Mouse (Mus musculus) kidney, postnatal 0 days (tissue): ENCODE measurements at regions not wholly inside any gene's neighbourhood (a gene's known extent, or its start where the extent isn't known, plus 50 kb on each side); places are given as distances from the start of the nearest gene placed in this dataset.
A peak's percentile ranks its signal among the peaks of the same experiment; 100 is the strongest.

Experiments
- ATAC-seq: fragments of 200-750 bp; cut with Nextera tagmentation; replicated peaks from 2 replicates; pipeline ENCODE4 v1.8.0; 2017; ENCODE audit warnings: low read depth, moderate number of reproducible peaks, moderate TSS enrichment, moderate library complexity; ENCODE audit not compliant: low FRiP score
- DNase-seq: peaks from one replicate; pipeline ENCODE4 v3.0.0-alpha.2; 2016; ENCODE audit warnings: low spot score
- H3K27ac ChIP-seq: fragments of 300-500 bp; sonication (generic); 2 replicates; pipeline ENCODE4 v1.5.1; 2014; ENCODE audit warnings: mild to moderate bottlenecking
- H3K27me3 ChIP-seq: fragments of 300-500 bp; sonication (generic); 2 replicates; pipeline ENCODE4 v1.6.1; 2014; ENCODE audit warnings: low read length, mixed read lengths; ENCODE audit not compliant: insufficient read depth
- H3K36me3 ChIP-seq: fragments of 300-500 bp; sonication (generic); 2 replicates; pipeline ENCODE4 v1.6.1; 2014; ENCODE audit warnings: low read length, mixed read lengths; ENCODE audit not compliant: insufficient read depth
- H3K4me1 ChIP-seq: fragments of 300-500 bp; sonication (generic); replicated peaks from 2 replicates; pipeline ENCODE4 v1.6.1; 2014; ENCODE audit warnings: antibody characterized with exemption, low read length, mixed read lengths; ENCODE audit not compliant: insufficient read depth
- H3K4me2 ChIP-seq: fragments of 300-500 bp; sonication (generic); 2 replicates; pipeline ENCODE4 v1.6.1; 2014; ENCODE audit warnings: mild to moderate bottlenecking, low read length, moderate library complexity, mixed read lengths
- H3K4me3 ChIP-seq: fragments of 300-500 bp; sonication (generic); replicated peaks from 2 replicates; pipeline ENCODE4 v1.5.1; 2014; ENCODE audit warnings: low read depth, low read length
- H3K9ac ChIP-seq: fragments of 300-500 bp; sonication (generic); 2 replicates; pipeline ENCODE4 v1.6.1; 2014; ENCODE audit warnings: low read depth, low read length
- H3K9me3 ChIP-seq: fragments of 300-500 bp; sonication (generic); replicated peaks from 2 replicates; pipeline ENCODE4 v1.6.1; 2016; ENCODE audit warnings: low read length, inconsistent platforms, mixed read lengths
- CTCF ChIP-seq: IDR thresholded peaks from 2 replicates; pipeline ENCODE4 v1.5.1; 2016; ENCODE audit warnings: antibody characterized with exemption, low read depth, mild to moderate bottlenecking, moderate library complexity
- WGBS: fragments of 180-500 bp; shearing (Covaris S2); extraction: QIAGEN DNeasy Blood & Tissue Kit; methylation state at CpG from one replicate; pipeline ENCODE4 v1.1.7; 2014; 5-methylcytosine and 5-hydroxymethylcytosine counted together

- TF ChIP-seq CTCF: no peak
- H3K4me3 ChIP-seq: no peak overlapping the region
- no peaks in the 10 kb centered on the region for H3K9me3 ChIP-seq
- no peak overlapping the region for H3K4me2 ChIP-seq
- no peaks in the 10 kb centered on the region for H3K36me3 ChIP-seq
- H3K27me3 ChIP-seq: no peaks in the 10 kb centered on the region
- 79% methylated on average over 10 of the region's 10 CpGs for WGBS
- ATAC-seq (no peak), DNase-seq (no peak)
- H3K27ac ChIP-seq: no peak overlapping the region
- no peak overlapping the region for H3K9ac ChIP-seq
- H3K4me1 ChIP-seq: no peaks in the 10 kb centered on the region
Measured at GRCm38 (mm10) chr7:36308106-36308620, 389.8 kb upstream of the Tshz3 start.

GRCm38 (mm10) chr7:36277275-36277674 lies 420.6 kb upstream of the Tshz3 start:
- Histone ChIP-seq H3K4me3 (no peak overlapping the region), H3K4me2 (no peak overlapping the region), H3K27me3 (no peaks in the 10 kb centered on the region), H3K9me3 (no peaks in the 10 kb centered on the region), H3K4me1 (no peaks in the 10 kb centered on the region), H3K36me3 (no peaks in the 10 kb centered on the region), H3K27ac (no peak overlapping the region), H3K9ac (no peak overlapping the region)
- no peak for ATAC-seq
- TF ChIP-seq CTCF: no peak
- no peak for DNase-seq

GRCm38 (mm10) chr7:36268966-36269365 lies 429.0 kb upstream of the Tshz3 start:
- Histone ChIP-seq H3K9me3 (no peaks in the 10 kb centered on the region), H3K4me3 (no peak overlapping the region), H3K27me3 (no peaks in the 10 kb centered on the region), H3K4me2 (no peak overlapping the region), H3K27ac (no peak overlapping the region), H3K9ac (no peak overlapping the region), H3K4me1 (no peaks in the 10 kb centered on the region), H3K36me3 (no peaks in the 10 kb centered on the region)
- 12% methylated on average over 5 of the region's 5 CpGs for WGBS
- TF ChIP-seq CTCF: no peak
- ATAC-seq: no peak
- DNase-seq: peak; percentile 82

- Histone ChIP-seq H3K9me3 (no peaks in the 10 kb centered on the region), H3K9ac (no peak overlapping the region), H3K4me1 (no peaks in the 10 kb centered on the region), H3K36me3 (no peaks in the 10 kb centered on the region), H3K27ac (no peak overlapping the region), H3K4me3 (no peak overlapping the region), H3K4me2 (no peak overlapping the region), H3K27me3 (no peaks in the 10 kb centered on the region)
- no peak for TF ChIP-seq CTCF
- no peak for ATAC-seq
- 83% methylated on average over 7 of the region's 7 CpGs for WGBS
- no peak for DNase-seq
Measured at GRCm38 (mm10) chr7:36265163-36265823, 432.6 kb upstream of the Tshz3 start.

- 66% methylated on average over 8 of the region's 8 CpGs for WGBS
- H3K27ac ChIP-seq: no peak overlapping the region
- H3K9ac ChIP-seq: no peak overlapping the region
- ATAC-seq: no peak
- no peak overlapping the region for H3K4me3 ChIP-seq
- TF ChIP-seq CTCF: no peak
- H3K9me3 ChIP-seq: no peaks in the 10 kb centered on the region
- DNase-seq: peak; percentile 6
- H3K36me3 ChIP-seq: no peaks in the 10 kb centered on the region
- H3K4me1 ChIP-seq: no peaks in the 10 kb centered on the region
- H3K4me2 ChIP-seq: no peak overlapping the region
- no peaks in the 10 kb centered on the region for H3K27me3 ChIP-seq
Measured at GRCm38 (mm10) chr7:36262124-36262710, 435.7 kb upstream of the Tshz3 start.

- H3K4me2 ChIP-seq: no peak overlapping the region
- H3K27ac ChIP-seq: no peak overlapping the region
- no peaks in the 10 kb centered on the region for H3K9me3 ChIP-seq
- H3K4me1 ChIP-seq: no peaks in the 10 kb centered on the region
- H3K9ac ChIP-seq: no peak overlapping the region
- no peaks in the 10 kb centered on the region for H3K27me3 ChIP-seq
- TF ChIP-seq CTCF: no peak
- H3K36me3 ChIP-seq: no peaks in the 10 kb centered on the region
- ATAC-seq (no peak), DNase-seq (no peak)
- WGBS: 88% methylated on average over 15 of the region's 15 CpGs
- no peak overlapping the region for H3K4me3 ChIP-seq
Measured at GRCm38 (mm10) chr7:36257102-36257501, 440.8 kb upstream of the Tshz3 start.
